Mouse (Mus musculus) heart, embryonic 13.5 days (tissue): ENCODE measurements around the gene Msi2. TPM values are rescaled to one million over a fixed set of nuclear protein-coding genes. Genes with fewer than 3 reads are reported as not detected.

ENCODE experiments used
- ATAC-seq: fragments of 200-750 bp; cut with Nextera tagmentation; 2 replicates; pipeline ENCODE4 v1.8.0; 2017; ENCODE audit warnings: moderate TSS enrichment; ENCODE audit not compliant: insufficient number of reproducible peaks, low FRiP score, low TSS enrichment; ENCODE audit errors: extremely low read depth
- H3K27ac ChIP-seq: fragments of 300-500 bp; sonication (generic); replicated peaks from 2 replicates; pipeline ENCODE4 v1.5.1; 2015; ENCODE audit warnings: moderate library complexity, mild to moderate bottlenecking, inconsistent platforms
- H3K27me3 ChIP-seq: fragments of 300-500 bp; sonication (generic); replicated peaks from 2 replicates; pipeline ENCODE4 v1.6.1; 2015; ENCODE audit warnings: mild to moderate bottlenecking, inconsistent platforms
- H3K36me3 ChIP-seq: fragments of 300-500 bp; sonication (generic); 2 replicates; pipeline ENCODE4 v1.6.1; 2015; ENCODE audit warnings: mild to moderate bottlenecking, inconsistent platforms
- H3K4me1 ChIP-seq: fragments of 300-500 bp; sonication (generic); 2 replicates; pipeline ENCODE4 v1.6.1; 2015; ENCODE audit warnings: inconsistent platforms
- H3K4me2 ChIP-seq: fragments of 300-500 bp; sonication (generic); 2 replicates; pipeline ENCODE4 v1.6.1; 2015; ENCODE audit warnings: inconsistent platforms, mild to moderate bottlenecking, moderate library complexity
- H3K4me3 ChIP-seq: fragments of 300-500 bp; sonication (generic); 2 replicates; pipeline ENCODE4 v1.5.1; 2015; ENCODE audit warnings: moderate library complexity, mild to moderate bottlenecking, inconsistent platforms
- H3K9ac ChIP-seq: fragments of 300-500 bp; sonication (generic); 2 replicates; pipeline ENCODE4 v1.6.1; 2015; ENCODE audit warnings: inconsistent platforms, mild to moderate bottlenecking, moderate library complexity
- H3K9me3 ChIP-seq: fragments of 300-500 bp; sonication (generic); 2 replicates; pipeline ENCODE4 v1.6.1; 2016; ENCODE audit warnings: inconsistent platforms
- WGBS: fragments of 180-500 bp; shearing (Covaris S2); methylation state at CpG from one replicate; pipeline ENCODE4 v1.1.7; 2015; ENCODE audit warnings: mixed read lengths; 5-methylcytosine and 5-hydroxymethylcytosine counted together
- polyA plus RNA-seq: library from polyadenylated mRNA; unstranded; fragments of >200 nt; fragmentation: Nextera tagmentation; extraction: Ambion mirVana; gene quantifications from 2 replicates; pipeline ENCODE4 v1.2.1, GENCODE M21; 2015

Msi2 gene
- polyA plus RNA-seq, 1 experiment from 2014 or later = 16.2 TPM

GRCm38 (mm10) chr11:88502566-88502965 is 215.7 kb downstream of the Msi2 start:
- Histone ChIP-seq H3K27me3 (no peaks in the 10 kb centered on the region), H3K9ac (peak overlapping the region; percentile 48; the same call in 1 of the 2 replicates), H3K4me1 (peaks cover 80% of the 10 kb centered on the region), H3K27ac (peak overlapping the region; percentile 87), H3K9me3 (no peaks in the 10 kb centered on the region), H3K36me3 (no peaks in the 10 kb centered on the region), H3K4me3 (no peak overlapping the region), H3K4me2 (0 out of 2 replicates have a peak overlapping the region, but pooled peaks have one; percentile 7)
- ATAC-seq = no peak
- 48% methylated on average over 6 of the region's 6 CpGs for WGBS

GRCm38 (mm10) chr11:88498491-88498890 is 219.8 kb downstream of the Msi2 start:
- Histone ChIP-seq H3K4me2 (no peak overlapping the region), H3K36me3 (peaks cover 6% of the 10 kb centered on the region), H3K9ac (peak overlapping the region; percentile 68; the same call in 1 of the 2 replicates), H3K4me3 (no peak overlapping the region), H3K9me3 (no peaks in the 10 kb centered on the region), H3K4me1 (peaks cover 85% of the 10 kb centered on the region), H3K27ac (peak overlapping the region; percentile 74), H3K27me3 (no peaks in the 10 kb centered on the region)
- no peak for ATAC-seq
- 45% methylated on average over 7 of the region's 7 CpGs for WGBS

GRCm38 (mm10) chr11:88496460-88496859 is 221.9 kb downstream of the Msi2 start:
- Histone ChIP-seq H3K36me3 (peaks cover 6% of the 10 kb centered on the region), H3K27me3 (no peaks in the 10 kb centered on the region), H3K4me2 (no peak overlapping the region), H3K9ac (no peak overlapping the region), H3K9me3 (no peaks in the 10 kb centered on the region), H3K4me1 (peaks cover 81% of the 10 kb centered on the region), H3K27ac (no peak overlapping the region), H3K4me3 (no peak overlapping the region)
- 78% methylated on average over 5 of the region's 5 CpGs for WGBS
- no peak for ATAC-seq

- no peak for ATAC-seq
- Histone ChIP-seq H3K4me3 (no peak overlapping the region), H3K9ac (no peak overlapping the region), H3K27ac (no peak overlapping the region; the same call in 1 of the 2 replicates), H3K36me3 (peaks cover 6% of the 10 kb centered on the region), H3K9me3 (no peaks in the 10 kb centered on the region), H3K4me1 (peaks cover 81% of the 10 kb centered on the region), H3K4me2 (no peak overlapping the region), H3K27me3 (no peaks in the 10 kb centered on the region)
- WGBS = 73% methylated on average over 5 of the region's 5 CpGs
Observed at GRCm38 (mm10) chr11:88495759-88496158, 222.6 kb downstream of the Msi2 start.

GRCm38 (mm10) chr11:88495018-88495417 is 223.3 kb downstream of the Msi2 start:
- no peaks in the 10 kb centered on the region for H3K27me3 ChIP-seq
- H3K4me2 ChIP-seq = no peak overlapping the region
- no peak for ATAC-seq
- peaks cover 84% of the 10 kb centered on the region for H3K4me1 ChIP-seq
- no peak overlapping the region for H3K9ac ChIP-seq
- H3K4me3 ChIP-seq = no peak overlapping the region
- H3K9me3 ChIP-seq = no peaks in the 10 kb centered on the region
- H3K27ac ChIP-seq = no peak overlapping the region
- 77% methylated on average over 3 of the region's 3 CpGs for WGBS
- H3K36me3 ChIP-seq = peaks cover 6% of the 10 kb centered on the region

- H3K36me3 ChIP-seq = peaks cover 6% of the 10 kb centered on the region
- H3K4me1 ChIP-seq = peaks cover 90% of the 10 kb centered on the region
- H3K4me3 ChIP-seq = no peak overlapping the region
- no peaks in the 10 kb centered on the region for H3K9me3 ChIP-seq
- H3K9ac ChIP-seq = no peak overlapping the region
- H3K27me3 ChIP-seq = no peaks in the 10 kb centered on the region
- 89% methylated on average over 18 of the region's 18 CpGs for WGBS
- H3K4me2 ChIP-seq = no peak overlapping the region
- H3K27ac ChIP-seq = no peak overlapping the region
- ATAC-seq = no peak
Observed at GRCm38 (mm10) chr11:88493795-88494559, 224.3 kb downstream of the Msi2 start.

GRCm38 (mm10) chr11:88492585-88492984 is 225.7 kb downstream of the Msi2 start:
- Histone ChIP-seq H3K27me3 (no peaks in the 10 kb centered on the region), H3K4me1 (peaks cover 89% of the 10 kb centered on the region)
- 69% methylated on average over 2 of the region's 2 CpGs for WGBS

GRCm38 (mm10) chr11:88489985-88490384 is 228.3 kb downstream of the Msi2 start:
- Histone ChIP-seq H3K36me3 (peaks cover 3% of the 10 kb centered on the region), H3K4me2 (peak overlapping the region; percentile 18; the same call in 1 of the 2 replicates), H3K9me3 (no peaks in the 10 kb centered on the region), H3K4me3 (no peak overlapping the region), H3K4me1 (peaks cover 80% of the 10 kb centered on the region), H3K9ac (no peak overlapping the region), H3K27me3 (no peaks in the 10 kb centered on the region), H3K27ac (peak overlapping the region; percentile 66)
- no peak for ATAC-seq
- 37% methylated on average over 4 of the region's 4 CpGs for WGBS

More at GRCm38 (mm10) chr11:88492585-88492984, 225.7 kb downstream of the Msi2 start:
- Histone ChIP-seq H3K9me3 (no peaks in the 10 kb centered on the region), H3K27ac (no peak overlapping the region), H3K9ac (no peak overlapping the region), H3K4me3 (no peak overlapping the region), H3K36me3 (peaks cover 6% of the 10 kb centered on the region), H3K4me2 (no peak overlapping the region)
- ATAC-seq = no peak

GRCm38 (mm10) chr11:88488941-88489724 is 229.2 kb downstream of the Msi2 start:
- Histone ChIP-seq H3K9me3 (no peaks in the 10 kb centered on the region), H3K36me3 (no peaks in the 10 kb centered on the region), H3K27ac (peak overlapping the region; percentile 66), H3K4me2 (no peak overlapping the region), H3K27me3 (no peaks in the 10 kb centered on the region), H3K4me1 (peaks cover 82% of the 10 kb centered on the region), H3K9ac (peak overlapping the region; percentile 28; the same call in 1 of the 2 replicates), H3K4me3 (no peak overlapping the region)
- ATAC-seq = no peak
- WGBS = 65% methylated on average over 17 of the region's 17 CpGs

GRCm38 (mm10) chr11:88488175-88488940 is 230.0 kb downstream of the Msi2 start:
- H3K27me3 ChIP-seq = no peaks in the 10 kb centered on the region
- no peak for ATAC-seq

GRCm38 (mm10) chr11:88485987-88486386 is 232.3 kb downstream of the Msi2 start:
- no peak for ATAC-seq

More at GRCm38 (mm10) chr11:88488175-88488940, 230.0 kb downstream of the Msi2 start:
- Histone ChIP-seq H3K9ac (no peak overlapping the region), H3K27ac (peak overlapping the region; percentile 66), H3K9me3 (no peaks in the 10 kb centered on the region), H3K4me2 (no peak overlapping the region), H3K36me3 (no peaks in the 10 kb centered on the region), H3K4me1 (peaks cover 84% of the 10 kb centered on the region), H3K4me3 (no peak overlapping the region)
- WGBS = 61% methylated on average over 13 of the region's 13 CpGs

More at GRCm38 (mm10) chr11:88485987-88486386, 232.3 kb downstream of the Msi2 start:
- 61% methylated on average over 1 of the region's 1 CpGs for WGBS
- H3K27ac ChIP-seq = peak overlapping the region; percentile 49
- no peak overlapping the region for H3K4me2 ChIP-seq
- H3K27me3 ChIP-seq = no peaks in the 10 kb centered on the region
- H3K9me3 ChIP-seq = no peaks in the 10 kb centered on the region
- no peak overlapping the region for H3K9ac ChIP-seq
- peaks cover 88% of the 10 kb centered on the region for H3K4me1 ChIP-seq
- H3K4me3 ChIP-seq = no peak overlapping the region
- H3K36me3 ChIP-seq = no peaks in the 10 kb centered on the region
